Mouse (Mus musculus) midbrain, embryonic 14.5 days (tissue): Measurements from ENCODE around the gene Lysmd2. TPM values are rescaled to one million over a fixed set of nuclear protein-coding genes. Genes with fewer than 3 reads are reported as not detected.

Source experiments
- ATAC-seq: fragments of 200-750 bp; cut with Nextera tagmentation; 2 replicates; pipeline ENCODE4 v1.8.0; 2017; ENCODE audit warnings: moderate number of reproducible peaks, moderate library complexity; ENCODE audit not compliant: low FRiP score, low TSS enrichment
- DNase-seq: peaks from one replicate; pipeline ENCODE4 v3.0.0-alpha.2; 2015
- H3K27ac ChIP-seq: fragments of 300-500 bp; sonication (generic); replicated peaks from 2 replicates; pipeline ENCODE4 v1.5.1; 2014; ENCODE audit warnings: mild to moderate bottlenecking, low read depth, low read length, moderate library complexity
- H3K27me3 ChIP-seq: fragments of 300-500 bp; sonication (generic); 2 replicates; pipeline ENCODE4 v1.6.1; 2014; ENCODE audit warnings: low read length, control low read depth, mixed read lengths; ENCODE audit not compliant: control insufficient read depth, insufficient read depth
- H3K36me3 ChIP-seq: fragments of 300-500 bp; sonication (generic); 2 replicates; pipeline ENCODE4 v1.6.1; 2014; ENCODE audit warnings: low read length, control low read depth; ENCODE audit not compliant: control insufficient read depth, insufficient read depth
- H3K4me1 ChIP-seq: fragments of 300-500 bp; sonication (generic); 2 replicates; pipeline ENCODE4 v1.6.1; 2014; ENCODE audit warnings: mild to moderate bottlenecking, antibody characterized with exemption, low read length, control low read depth; ENCODE audit not compliant: control insufficient read depth, insufficient read depth
- H3K4me2 ChIP-seq: fragments of 300-500 bp; sonication (generic); 2 replicates; pipeline ENCODE4 v1.6.1; 2014; ENCODE audit warnings: mild to moderate bottlenecking, low read length, moderate library complexity
- H3K4me3 ChIP-seq: fragments of 300-500 bp; sonication (generic); replicated peaks from 2 replicates; pipeline ENCODE4 v1.5.1; 2014; ENCODE audit warnings: low read depth, low read length
- H3K9ac ChIP-seq: fragments of 300-500 bp; sonication (generic); replicated peaks from 2 replicates; pipeline ENCODE4 v1.6.1; 2014; ENCODE audit warnings: mild to moderate bottlenecking, low read length, moderate library complexity
- H3K9me3 ChIP-seq: fragments of 300-500 bp; sonication (generic); 2 replicates; pipeline ENCODE4 v1.6.1; 2016; ENCODE audit warnings: low read length, control low read depth, mixed read lengths; ENCODE audit not compliant: control insufficient read depth
- WGBS: fragments of 180-500 bp; shearing (Covaris S2); extraction: QIAGEN DNeasy Blood & Tissue Kit; methylation state at CpG from one replicate; pipeline ENCODE4 v1.1.7; 2014; 5-methylcytosine and 5-hydroxymethylcytosine counted together
- polyA plus RNA-seq: library from polyadenylated mRNA; unstranded; fragments of >200 nt; fragmentation: Nextera tagmentation; extraction: Ambion mirVana; gene quantifications from 2 replicates; pipeline ENCODE4 v1.2.1, GENCODE M21; 2014

The Lysmd2 gene
- polyA plus RNA-seq, 1 experiment from 2014 or later = 29.0 TPM

GRCm38 (mm10) chr9:75679629-75680028, 54.1 kb downstream of the Lysmd2 start:
- Histone ChIP-seq H3K4me1 (0 out of 2 replicates have a peak, but pooled peaks cover 11% of the 10 kb centered on the region), H3K27me3 (no peaks in the 10 kb centered on the region), H3K4me3 (no peak overlapping the region), H3K9me3 (no peaks in the 10 kb centered on the region), H3K4me2 (no peak overlapping the region), H3K36me3 (peaks cover 57% of the 10 kb centered on the region), H3K27ac (no peak overlapping the region), H3K9ac (no peak overlapping the region)
- DNase-seq (no peak), ATAC-seq (no peak)
- 67% methylated on average over 4 of the region's 4 CpGs for WGBS

- Histone ChIP-seq H3K4me2 (no peak overlapping the region), H3K9ac (no peak overlapping the region), H3K4me3 (no peak overlapping the region), H3K36me3 (peaks cover 47% of the 10 kb centered on the region), H3K27ac (no peak overlapping the region), H3K27me3 (no peaks in the 10 kb centered on the region), H3K4me1 (0 out of 2 replicates have a peak, but pooled peaks cover 12% of the 10 kb centered on the region), H3K9me3 (no peaks in the 10 kb centered on the region)
- DNase-seq (no peak), ATAC-seq (no peak)
- WGBS = 94% methylated on average over 5 of the region's 5 CpGs
Observed at GRCm38 (mm10) chr9:75680606-75681005, 55.1 kb downstream of the Lysmd2 start.

GRCm38 (mm10) chr9:75683426-75684191, 58.1 kb downstream of the Lysmd2 start, which contains the start of gene Scg3:
Gene Scg3 (minus strand): TSS chr9:75684056.
- WGBS = 4% methylated on average over 42 of the region's 42 CpGs
- peak within 1 kb of the TSS; percentile 79 for H3K9ac ChIP-seq

GRCm38 (mm10) chr9:75684292-75684691, 58.8 kb downstream of the Lysmd2 start:
- H3K9ac ChIP-seq = peak overlapping the region; percentile 79
- no peaks in the 10 kb centered on the region for H3K27me3 ChIP-seq
- peak overlapping the region; percentile 62 for H3K4me3 ChIP-seq
- whole genome bisulfite sequencing = 52% methylated on average over 4 of the region's 4 CpGs
- peak overlapping the region; percentile 90 for H3K27ac ChIP-seq
- no peaks in the 10 kb centered on the region for H3K9me3 ChIP-seq
- 0 out of 2 replicates have a peak, but pooled peaks cover 12% of the 10 kb centered on the region for H3K4me1 ChIP-seq
- H3K36me3 ChIP-seq = peaks cover 13% of the 10 kb centered on the region
- no peak for ATAC-seq
- peak overlapping the region; percentile 50 for H3K4me2 ChIP-seq
- peak; percentile 53 for DNase-seq

More at GRCm38 (mm10) chr9:75683426-75684191, 58.1 kb downstream of the Lysmd2 start, which contains the start of gene Scg3:
- H3K9me3 ChIP-seq = no peaks in the 10 kb centered on the region
- no peaks in the 10 kb centered on the region for H3K27me3 ChIP-seq
- peak within 1 kb of the TSS; percentile 50 for H3K4me2 ChIP-seq
- DNase-seq (peak; percentile 98), ATAC-seq (peak; percentile 99)
- peak within 1 kb of the TSS; percentile 62 for H3K4me3 ChIP-seq
- H3K4me1 ChIP-seq = 0 out of 2 replicates have a peak, but pooled peaks cover 12% of the 10 kb centered on the region
- peaks cover 18% of the 10 kb centered on the region for H3K36me3 ChIP-seq
- H3K27ac ChIP-seq = peak within 1 kb of the TSS; percentile 90

GRCm38 (mm10) chr9:75684772-75685171, 59.2 kb downstream of the Lysmd2 start:
- no peak for ATAC-seq
- H3K27me3 ChIP-seq = no peaks in the 10 kb centered on the region
- peak overlapping the region; percentile 62 for H3K4me3 ChIP-seq
- H3K27ac ChIP-seq = peak overlapping the region; percentile 90
- H3K4me1 ChIP-seq = 0 out of 2 replicates have a peak, but pooled peaks cover 12% of the 10 kb centered on the region
- peak overlapping the region; percentile 79 for H3K9ac ChIP-seq
- DNase-seq = peak; percentile 41
- WGBS = 47% methylated on average over 3 of the region's 3 CpGs
- H3K36me3 ChIP-seq = peaks cover 10% of the 10 kb centered on the region
- no peaks in the 10 kb centered on the region for H3K9me3 ChIP-seq
- peak overlapping the region; percentile 50 for H3K4me2 ChIP-seq

Other genes with a start within 250 kb of the Lysmd2 start
- 155 and 208 TPM in 2 replicates for gene Mapk6, start 215.7 kb upstream of the Lysmd2 start, polyA plus RNA-seq
- 39.8 and 41.5 TPM in 2 replicates for gene Leo1, start 184.2 kb upstream of the Lysmd2 start, polyA plus RNA-seq
- 61.8 and 73.0 TPM in 2 replicates for gene Tmod3, start 66.1 kb upstream of the Lysmd2 start, polyA plus RNA-seq
- gene Tmod2, start 14.4 kb upstream of the Lysmd2 start, polyA plus RNA-seq = 244 and 248 TPM in 2 replicates
- 122 and 125 TPM in 2 replicates for gene Scg3, start 58.3 kb downstream of the Lysmd2 start, polyA plus RNA-seq
- 0.50 and 3.7 TPM in 2 replicates for gene Bmp5, start 149.6 kb downstream of the Lysmd2 start, polyA plus RNA-seq